Mouse (Mus musculus) bone marrow macrophage, adult 2 months (primary cell): ENCODE measurements around the gene Ints5. TPM values are rescaled to one million over a fixed set of nuclear protein-coding genes. Genes with fewer than 3 reads are reported as not detected.

Experiments used
- H3K27ac ChIP-seq: 2 replicates; pipeline ENCODE4 v1.5.1; 2012; ENCODE audit warnings: low read depth, low read length; ENCODE audit not compliant: insufficient read depth
- H3K4me1 ChIP-seq: 2 replicates; pipeline ENCODE4 v1.6.1; 2012; ENCODE audit warnings: low read length; ENCODE audit not compliant: control insufficient read depth, insufficient read depth
- H3K4me3 ChIP-seq: 2 replicates; pipeline ENCODE4 v1.5.1; 2012; ENCODE audit warnings: mild to moderate bottlenecking, low read length, moderate library complexity; ENCODE audit not compliant: insufficient read depth
- CTCF ChIP-seq: IDR thresholded peaks from 2 replicates; pipeline ENCODE4 v1.5.1; 2012; ENCODE audit warnings: low read depth, mild to moderate bottlenecking, low read length, moderate library complexity
- POLR2A ChIP-seq: IDR thresholded peaks from 2 replicates; pipeline ENCODE4 v1.6.1; 2012; ENCODE audit warnings: mild to moderate bottlenecking, low read depth, low read length, borderline replicate concordance
- polyA plus RNA-seq: library from polyadenylated mRNA; stranded (reverse); fragments of >200 nt; gene quantifications from 2 replicates; pipeline ENCODE4 v1.2.4, GENCODE M21; 2012; ENCODE audit not compliant: missing spikeins, insufficient read depth, insufficient read length

Gene Ints5
- polyA plus RNA-seq, 1 experiment: 11.5 TPM

DNA sequence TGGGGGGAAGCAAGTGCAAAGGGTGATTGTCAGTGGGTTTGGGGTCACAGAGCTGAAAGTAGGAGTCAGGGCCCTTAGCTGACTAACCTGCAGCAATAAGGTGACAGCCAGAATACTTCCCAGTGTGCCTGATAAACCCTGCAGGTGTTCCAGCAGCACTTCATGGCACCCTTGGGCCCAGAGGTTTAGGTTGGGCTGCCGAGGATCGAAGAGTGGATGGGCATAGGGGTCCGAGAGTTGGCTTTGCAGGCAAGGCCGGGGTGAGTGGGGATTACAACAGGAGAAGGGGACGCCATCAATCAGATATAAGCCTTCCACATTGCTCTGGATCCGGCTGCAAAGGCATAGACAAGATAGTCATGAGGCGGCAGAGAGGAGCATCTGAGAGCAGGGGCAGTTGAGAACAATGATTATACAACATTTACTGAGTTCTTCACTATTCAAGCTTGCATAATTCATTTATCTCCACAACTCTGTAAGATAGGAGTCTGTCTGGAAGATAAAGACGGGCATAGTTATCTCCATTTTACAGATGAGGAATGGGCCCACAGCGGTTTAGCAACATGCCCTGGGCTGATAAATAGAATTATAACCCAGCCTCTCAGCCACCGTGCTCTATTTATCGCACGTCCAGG, 35.2 kb downstream of the Ints5 start:
- no peak overlapping the region for H3K27ac ChIP-seq
- no peak for TF ChIP-seq CTCF
- TF ChIP-seq POLR2A: no peak
- peaks cover 6% of the 10 kb centered on the region for H3K4me1 ChIP-seq
- H3K4me3 ChIP-seq: no peak overlapping the region

DNA sequence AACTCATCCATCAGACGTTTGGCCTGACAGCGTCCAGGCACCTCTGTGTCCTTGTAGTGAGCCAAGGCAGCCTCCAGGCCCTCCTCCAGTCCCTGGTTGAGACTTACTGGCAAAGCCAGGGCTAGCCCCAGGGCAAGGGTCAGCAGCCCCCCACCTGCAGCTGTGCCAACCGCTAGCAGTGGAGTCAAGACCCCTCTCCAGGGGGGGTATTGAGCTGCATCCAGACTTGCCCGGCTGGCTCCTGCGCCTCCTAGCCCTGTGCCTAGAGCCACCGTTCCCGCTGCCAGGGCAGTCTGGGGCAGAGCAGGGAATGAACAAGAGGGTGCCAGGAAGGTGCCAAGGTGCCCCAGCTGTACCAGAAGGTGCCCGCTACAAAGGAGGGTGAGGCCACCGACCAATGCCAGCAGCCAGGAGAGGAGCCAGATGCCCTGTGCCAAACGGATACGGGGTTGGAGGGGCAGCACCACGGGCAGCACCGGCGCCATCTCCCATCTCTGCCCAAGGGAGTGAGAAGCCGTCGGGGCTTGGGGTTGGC, 36.0 kb downstream of the Ints5 start:
- no peak for TF ChIP-seq POLR2A
- TF ChIP-seq CTCF: no peak
- Histone ChIP-seq H3K4me3 (peak overlapping the region; percentile 79; the same call in 1 of the 2 replicates), H3K27ac (no peak overlapping the region), H3K4me1 (peaks cover 6% of the 10 kb centered on the region)

DNA sequence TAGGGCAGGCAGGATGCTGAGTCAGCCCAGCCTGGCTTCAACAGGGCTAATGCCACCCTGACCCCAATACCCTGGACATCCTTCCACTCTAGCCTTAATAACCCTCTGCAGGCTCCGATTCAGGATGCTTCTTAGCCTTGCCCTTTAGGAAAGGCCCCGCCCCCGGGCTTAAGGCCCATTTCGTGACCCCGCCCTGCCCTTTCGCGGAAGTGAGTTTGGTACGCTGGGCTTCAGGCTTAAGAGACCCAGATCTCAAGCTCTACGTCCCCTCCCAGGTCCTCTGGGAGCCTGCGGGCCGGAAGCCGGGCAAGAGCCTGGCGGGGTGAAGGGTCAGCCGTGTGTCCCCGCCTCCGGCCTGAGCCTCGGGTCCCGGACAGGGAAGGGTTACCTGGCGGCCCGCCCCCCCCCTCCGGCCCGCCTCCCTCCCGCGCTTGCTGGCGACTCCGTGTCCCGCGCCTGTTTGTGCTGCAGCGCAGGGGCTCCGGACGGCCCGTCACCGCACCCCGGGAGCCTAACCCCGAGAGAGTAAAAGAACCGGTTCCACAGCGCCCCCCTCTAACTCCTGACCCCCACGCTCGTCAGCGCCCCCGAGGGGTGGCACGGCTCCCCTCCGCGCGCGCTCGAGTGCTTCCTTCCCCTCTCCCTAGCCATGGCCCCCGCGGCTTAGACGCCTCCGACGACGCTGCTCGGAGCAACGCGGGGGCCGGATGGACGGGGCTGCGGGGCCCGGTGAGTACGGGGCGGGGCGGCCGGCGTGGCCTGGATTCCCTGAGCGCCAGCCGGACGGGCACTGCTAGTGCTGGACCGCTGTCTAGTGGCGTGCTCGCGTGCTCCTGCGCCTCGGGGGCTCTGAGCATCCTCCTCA, 36.7 kb downstream of the Ints5 start, which contains the start of the genes Rom1 and Eml3:
Rom1 (minus strand) TSS at position 133 of the 865 bp plus-strand sequence.
Eml3 (plus strand) TSS at position 329 of the 865 bp plus-strand sequence.
- H3K4me3 ChIP-seq: peak within 1 kb of the TSS; percentile 79
- no peak for TF ChIP-seq POLR2A
- TF ChIP-seq CTCF: no peak; the same call in 1 of the 2 replicates
- peak within 1 kb of the TSS; percentile 71 for H3K27ac ChIP-seq
- H3K4me1 ChIP-seq: peaks cover 6% of the 10 kb centered on the region

DNA sequence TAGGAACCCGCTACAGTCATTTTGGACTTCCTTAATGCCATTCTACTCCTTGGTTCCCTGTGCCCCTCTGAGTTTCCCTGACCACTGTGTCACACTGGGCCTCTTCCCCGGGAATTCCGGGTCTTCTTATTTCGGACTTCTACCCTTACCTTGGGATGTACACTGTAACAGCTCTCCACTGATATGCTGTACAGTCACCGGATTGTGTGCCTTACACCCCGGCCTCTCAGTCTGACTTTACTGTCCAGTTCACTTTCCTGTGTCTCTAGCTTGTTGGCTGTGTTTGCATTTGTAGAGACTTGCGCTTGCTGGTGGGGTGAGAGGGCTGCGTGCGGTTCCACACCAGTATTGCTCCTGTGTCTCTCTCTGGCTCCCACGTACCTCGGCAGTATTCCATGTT, 37.3 kb downstream of the Ints5 start:
- H3K27ac ChIP-seq: peak overlapping the region; percentile 71
- H3K4me3 ChIP-seq: peak overlapping the region; percentile 79
- H3K4me1 ChIP-seq: peaks cover 6% of the 10 kb centered on the region
- TF ChIP-seq CTCF (no peak), POLR2A (no peak)

DNA sequence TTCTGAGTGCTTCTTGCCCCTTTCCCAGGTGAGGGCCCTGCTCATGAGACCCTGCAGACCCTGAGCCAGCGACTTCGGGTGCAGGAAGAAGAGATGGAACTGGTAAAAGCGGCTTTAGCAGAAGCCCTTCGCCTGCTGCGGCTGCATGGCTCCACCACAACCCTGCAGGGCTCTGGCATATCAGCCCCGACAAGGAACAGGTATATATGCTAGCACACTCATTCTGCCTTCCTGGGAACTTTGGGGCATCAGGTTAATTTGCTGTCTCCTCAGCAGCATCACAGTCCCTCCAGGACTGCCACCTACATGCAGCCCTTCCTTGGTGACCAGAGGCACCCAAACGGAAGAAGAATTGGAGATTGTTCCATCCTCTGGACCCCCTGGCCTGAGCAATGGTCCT, 38.0 kb downstream of the Ints5 start:
- H3K27ac ChIP-seq: no peak overlapping the region
- peak overlapping the region; percentile 79 for H3K4me3 ChIP-seq
- no peak for TF ChIP-seq CTCF
- no peak for TF ChIP-seq POLR2A
- H3K4me1 ChIP-seq: peaks cover 6% of the 10 kb centered on the region

DNA sequence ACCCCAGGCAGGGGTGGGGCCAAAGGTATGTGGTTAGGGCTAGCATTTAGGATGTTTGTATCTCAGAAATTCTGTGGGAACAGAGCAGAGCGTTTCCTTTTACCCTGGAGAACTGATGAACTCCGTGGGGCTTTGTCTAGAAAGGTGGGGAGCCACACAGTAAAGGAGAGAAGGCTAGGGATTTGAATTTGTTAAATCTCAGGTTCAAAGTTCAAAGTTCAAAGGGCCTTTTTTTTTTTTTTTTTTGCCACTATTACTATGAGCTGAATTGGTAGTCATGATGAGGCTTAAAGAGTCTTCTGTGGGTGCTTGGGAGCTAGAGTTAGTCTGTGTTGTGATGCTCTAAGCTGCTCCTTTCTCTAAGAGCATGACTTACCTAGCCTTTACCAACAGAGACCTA, 43.9 kb downstream of the Ints5 start:
- Histone ChIP-seq H3K4me3 (no peak overlapping the region), H3K4me1 (peaks cover 16% of the 10 kb centered on the region), H3K27ac (no peak overlapping the region)
- TF ChIP-seq POLR2A (no peak), CTCF (no peak)

DNA sequence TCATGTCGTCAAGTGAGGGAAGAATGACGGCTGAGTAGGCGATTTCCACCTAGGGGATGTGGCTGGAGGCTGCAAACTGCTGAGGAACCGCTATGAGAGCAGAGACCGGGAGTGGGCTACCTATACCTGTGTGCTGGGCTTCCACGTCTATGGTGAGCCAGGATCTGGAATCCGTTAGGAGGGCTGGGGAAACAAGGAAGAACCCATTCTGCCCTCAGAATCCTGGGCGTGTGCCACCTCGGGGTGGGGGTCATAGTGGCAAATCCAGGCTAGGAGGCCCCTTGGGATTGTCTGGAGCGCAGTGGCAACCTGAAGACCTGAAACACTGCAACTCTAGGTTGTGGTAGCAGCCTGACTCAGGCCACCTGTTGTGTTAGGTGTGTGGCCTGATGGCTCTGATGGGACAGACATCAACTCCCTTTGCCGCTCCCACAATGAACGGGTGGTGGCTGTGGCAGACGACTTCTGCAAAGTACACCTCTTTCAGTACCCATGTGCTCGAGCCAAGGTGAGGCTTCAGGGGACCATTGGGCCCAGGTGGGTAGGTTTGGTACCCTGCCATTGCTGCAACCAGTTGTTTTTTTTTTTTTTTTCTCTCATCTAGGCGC, 47.8 kb downstream of the Ints5 start:
- Histone ChIP-seq H3K4me3 (no peak overlapping the region), H3K27ac (no peak overlapping the region), H3K4me1 (peaks cover 31% of the 10 kb centered on the region)
- TF ChIP-seq POLR2A: no peak
- no peak for TF ChIP-seq CTCF

DNA sequence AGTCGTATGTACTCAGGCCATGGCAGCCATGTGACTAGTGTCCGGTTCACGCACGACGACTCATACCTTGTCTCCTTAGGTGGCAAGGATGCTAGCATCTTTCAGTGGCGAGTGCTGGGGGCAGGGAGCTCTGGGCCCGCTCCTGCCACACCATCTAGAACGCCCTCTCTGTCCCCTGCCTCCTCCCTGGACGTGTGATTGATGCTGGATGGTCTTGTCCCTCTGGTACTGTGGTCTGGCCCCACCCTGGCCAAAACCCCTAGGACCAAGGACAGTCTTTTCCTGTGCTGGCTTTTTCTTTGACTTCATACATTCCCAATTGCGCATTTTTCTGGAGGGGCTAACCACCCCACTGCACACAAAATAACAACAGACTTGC, 48.3 kb downstream of the Ints5 start:
- Histone ChIP-seq H3K4me1 (peaks cover 35% of the 10 kb centered on the region), H3K4me3 (peak overlapping the region; percentile 20; the same call in 1 of the 2 replicates), H3K27ac (no peak overlapping the region)
- TF ChIP-seq POLR2A (no peak), CTCF (0 out of 2 replicates have a peak, but pooled peaks have one; percentile 16)

DNA sequence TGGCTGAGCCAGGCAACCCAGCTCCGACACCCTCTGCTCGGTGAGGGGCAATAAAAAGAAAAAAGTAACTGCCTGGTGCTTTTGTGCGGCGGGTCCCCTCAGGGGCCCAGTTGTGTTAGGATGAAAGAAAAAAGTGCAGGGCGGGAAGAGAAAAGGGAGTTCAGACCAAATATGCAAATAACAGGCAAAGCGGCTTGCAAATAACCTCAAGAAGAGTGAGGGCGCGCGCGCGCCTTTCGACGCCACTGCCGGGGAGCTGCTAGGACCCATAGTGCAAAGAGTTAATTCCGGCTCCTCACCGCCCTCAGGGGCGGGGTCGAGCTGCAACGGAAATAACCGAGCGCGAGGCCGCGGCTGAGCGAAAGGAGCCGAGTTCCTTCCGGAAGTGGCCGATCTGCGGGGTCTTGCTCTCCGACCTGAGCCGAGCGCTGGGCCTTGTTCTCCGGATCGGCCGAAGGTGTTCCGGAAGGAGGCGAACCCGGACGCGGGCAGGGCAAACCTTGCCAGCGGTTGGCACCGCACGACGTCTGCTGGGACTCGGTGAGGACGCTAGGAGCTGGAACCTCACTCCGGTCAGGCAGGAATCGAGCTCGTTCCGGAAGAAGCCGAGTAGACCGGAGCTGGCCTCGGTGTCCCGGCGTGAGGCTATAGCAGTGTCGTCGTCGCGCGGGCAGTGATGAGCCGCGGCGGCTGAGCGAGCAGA, 48.9 kb downstream of the Ints5 start, which contains the start of gene Mta2:
Mta2 (plus strand) TSS at position 361 of the 703 bp plus-strand sequence.
- Histone ChIP-seq H3K27ac (peak within 1 kb of the TSS; percentile 84), H3K4me1 (peaks cover 35% of the 10 kb centered on the region), H3K4me3 (peak within 1 kb of the TSS; percentile 93)
- TF ChIP-seq CTCF (no peak), POLR2A (no peak)
